Mouse (Mus musculus) neural tube, embryonic 11.5 days (tissue): ENCODE results near the gene Ptprc. TPM values are rescaled to one million over a fixed set of nuclear protein-coding genes. Genes with fewer than 3 reads are reported as not detected.

Source experiments
- ATAC-seq: fragments of 200-750 bp; cut with Nextera tagmentation; 2 replicates; pipeline ENCODE4 v1.8.0; 2017; ENCODE audit warnings: moderate number of reproducible peaks, mild to moderate bottlenecking, moderate TSS enrichment, moderate library complexity; ENCODE audit not compliant: insufficient read depth, low FRiP score, low TSS enrichment
- DNase-seq: peaks from one replicate; pipeline ENCODE4 v3.0.0-alpha.2; 2015; ENCODE audit warnings: low spot score
- H3K27ac ChIP-seq: fragments of 300-500 bp; sonication (generic); 2 replicates; pipeline ENCODE4 v1.5.1; 2014; ENCODE audit warnings: low read depth, mild to moderate bottlenecking, low read length
- H3K27me3 ChIP-seq: fragments of 300-500 bp; sonication (generic); 2 replicates; pipeline ENCODE4 v1.6.1; 2014; ENCODE audit warnings: mild to moderate bottlenecking, low read length, mixed read lengths; ENCODE audit not compliant: control insufficient read depth, insufficient read depth
- H3K36me3 ChIP-seq: fragments of 300-500 bp; sonication (generic); 2 replicates; pipeline ENCODE4 v1.6.1; 2014; ENCODE audit warnings: mild to moderate bottlenecking, low read length, moderate library complexity, mixed read lengths; ENCODE audit not compliant: control insufficient read depth, insufficient read depth
- H3K4me1 ChIP-seq: fragments of 300-500 bp; sonication (generic); 2 replicates; pipeline ENCODE4 v1.6.1; 2014; ENCODE audit warnings: low read length, mixed read lengths; ENCODE audit not compliant: control insufficient read depth, insufficient read depth
- H3K4me2 ChIP-seq: fragments of 300-500 bp; sonication (generic); 2 replicates; pipeline ENCODE4 v1.6.1; 2014; ENCODE audit warnings: low read depth, mild to moderate bottlenecking, moderate library complexity
- H3K4me3 ChIP-seq: fragments of 300-500 bp; sonication (generic); 2 replicates; pipeline ENCODE4 v1.5.1; 2014; ENCODE audit warnings: low read depth, low read length
- H3K9ac ChIP-seq: fragments of 300-500 bp; sonication (generic); 2 replicates; pipeline ENCODE4 v1.6.1; 2014; ENCODE audit warnings: mild to moderate bottlenecking, low read length
- H3K9me3 ChIP-seq: fragments of 300-500 bp; sonication (generic); 2 replicates; pipeline ENCODE4 v1.6.1; 2016; ENCODE audit warnings: low read length; ENCODE audit not compliant: control insufficient read depth
- WGBS: fragments of 180-500 bp; shearing (Covaris S2); extraction: QIAGEN DNeasy Blood & Tissue Kit; methylation state at CpG from one replicate; pipeline ENCODE4 v1.1.7; 2014; 5-methylcytosine and 5-hydroxymethylcytosine counted together
- polyA plus RNA-seq: library from polyadenylated mRNA; unstranded; fragments of >200 nt; fragmentation: Nextera tagmentation; extraction: Ambion mirVana; gene quantifications from 2 replicates; pipeline ENCODE4 v1.2.1, GENCODE M21; 2014

Ptprc gene
- polyA plus RNA-seq, 1 experiment from 2014 or later = 1.4 TPM

GRCm38 (mm10) chr1:138126843-138127242, 48.7 kb downstream of the Ptprc start:
- Histone ChIP-seq H3K4me3 (no peak overlapping the region), H3K4me1 (no peaks in the 10 kb centered on the region), H3K9ac (no peak overlapping the region), H3K27me3 (no peaks in the 10 kb centered on the region), H3K9me3 (no peaks in the 10 kb centered on the region), H3K4me2 (no peak overlapping the region), H3K36me3 (no peaks in the 10 kb centered on the region), H3K27ac (no peak overlapping the region)
- ATAC-seq (no peak), DNase-seq (no peak)
- WGBS = 77% methylated on average over 8 of the region's 8 CpGs

- DNase-seq (no peak), ATAC-seq (no peak)
- no peaks in the 10 kb centered on the region for H3K9me3 ChIP-seq
- H3K36me3 ChIP-seq = no peaks in the 10 kb centered on the region
- no peaks in the 10 kb centered on the region for H3K27me3 ChIP-seq
- WGBS = 87% methylated on average over 1 of the region's 1 CpGs
- H3K27ac ChIP-seq = no peak overlapping the region
- H3K4me1 ChIP-seq = no peaks in the 10 kb centered on the region
- no peak overlapping the region for H3K9ac ChIP-seq
- no peak overlapping the region for H3K4me2 ChIP-seq
- no peak overlapping the region for H3K4me3 ChIP-seq
Measured at GRCm38 (mm10) chr1:138125281-138125680, 50.2 kb downstream of the Ptprc start.

GRCm38 (mm10) chr1:138123866-138124265, 51.6 kb downstream of the Ptprc start:
- H3K27ac ChIP-seq = no peak overlapping the region
- no peak for ATAC-seq
- no peaks in the 10 kb centered on the region for H3K36me3 ChIP-seq
- H3K9ac ChIP-seq = no peak overlapping the region
- H3K4me3 ChIP-seq = no peak overlapping the region
- no peaks in the 10 kb centered on the region for H3K9me3 ChIP-seq
- H3K27me3 ChIP-seq = no peaks in the 10 kb centered on the region
- no peak overlapping the region for H3K4me2 ChIP-seq
- DNase-seq = no peak
- 42% methylated on average over 3 of the region's 3 CpGs for WGBS
- no peaks in the 10 kb centered on the region for H3K4me1 ChIP-seq

GRCm38 (mm10) chr1:138119895-138120294, 55.6 kb downstream of the Ptprc start:
- Histone ChIP-seq H3K4me3 (no peak overlapping the region), H3K4me2 (no peak overlapping the region), H3K27me3 (no peaks in the 10 kb centered on the region), H3K9ac (no peak overlapping the region), H3K36me3 (no peaks in the 10 kb centered on the region), H3K9me3 (no peaks in the 10 kb centered on the region), H3K27ac (no peak overlapping the region), H3K4me1 (no peaks in the 10 kb centered on the region)
- 65% methylated on average over 12 of the region's 12 CpGs for WGBS
- no peak for DNase-seq
- ATAC-seq = no peak

GRCm38 (mm10) chr1:138093219-138093618, 82.3 kb downstream of the Ptprc start:
- Histone ChIP-seq H3K9ac (no peak overlapping the region), H3K4me2 (no peak overlapping the region), H3K4me3 (no peak overlapping the region), H3K9me3 (no peaks in the 10 kb centered on the region), H3K4me1 (no peaks in the 10 kb centered on the region), H3K27ac (no peak overlapping the region), H3K36me3 (no peaks in the 10 kb centered on the region), H3K27me3 (no peaks in the 10 kb centered on the region)
- 61% methylated on average over 1 of the region's 1 CpGs for WGBS
- no peak for ATAC-seq
- DNase-seq = no peak

- Histone ChIP-seq H3K27me3 (no peaks in the 10 kb centered on the region), H3K36me3 (no peaks in the 10 kb centered on the region), H3K27ac (no peak overlapping the region), H3K9ac (no peak overlapping the region), H3K4me2 (no peak overlapping the region), H3K4me3 (no peak overlapping the region), H3K9me3 (no peaks in the 10 kb centered on the region), H3K4me1 (no peaks in the 10 kb centered on the region)
- 8% methylated on average over 1 of the region's 1 CpGs for WGBS
- ATAC-seq (0 out of 2 replicates have a peak, but pooled peaks have one; percentile 23), DNase-seq (peak; percentile 68)
Measured at GRCm38 (mm10) chr1:138085810-138086209, 89.7 kb downstream of the Ptprc start.

- H3K36me3 ChIP-seq = no peaks in the 10 kb centered on the region
- H3K27me3 ChIP-seq = no peaks in the 10 kb centered on the region
- no peak for DNase-seq
- H3K9ac ChIP-seq = no peak overlapping the region
- H3K9me3 ChIP-seq = no peaks in the 10 kb centered on the region
- H3K27ac ChIP-seq = no peak overlapping the region
- H3K4me3 ChIP-seq = no peak overlapping the region
- no peaks in the 10 kb centered on the region for H3K4me1 ChIP-seq
- no peak overlapping the region for H3K4me2 ChIP-seq
- no peak for ATAC-seq
Measured at GRCm38 (mm10) chr1:138083707-138084106, 91.8 kb downstream of the Ptprc start.

- Histone ChIP-seq H3K9ac (no peak overlapping the region), H3K27me3 (no peaks in the 10 kb centered on the region), H3K27ac (no peak overlapping the region), H3K9me3 (no peaks in the 10 kb centered on the region), H3K4me2 (no peak overlapping the region), H3K4me3 (no peak overlapping the region), H3K36me3 (no peaks in the 10 kb centered on the region), H3K4me1 (no peaks in the 10 kb centered on the region)
- WGBS = 94% methylated on average over 1 of the region's 1 CpGs
- ATAC-seq (no peak), DNase-seq (no peak)
Measured at GRCm38 (mm10) chr1:138080308-138080707, 95.2 kb downstream of the Ptprc start.

- Histone ChIP-seq H3K4me1 (0 out of 2 replicates have a peak, but pooled peaks cover 3% of the 10 kb centered on the region), H3K27ac (no peak overlapping the region), H3K27me3 (no peaks in the 10 kb centered on the region), H3K9me3 (no peaks in the 10 kb centered on the region), H3K36me3 (no peaks in the 10 kb centered on the region), H3K4me2 (no peak overlapping the region), H3K9ac (no peak overlapping the region), H3K4me3 (no peak overlapping the region)
- ATAC-seq = peak; percentile 67
- 40% methylated on average over 10 of the region's 10 CpGs for WGBS
- DNase-seq = peak; percentile 84
Measured at GRCm38 (mm10) chr1:138044196-138044945, 131.1 kb downstream of the Ptprc start.
